Mouse (Mus musculus) brain, embryonic 14.5 days (tissue): ENCODE data around the gene Diaph3.

Source experiments
- CTCF ChIP-seq: fragments of 200-500 bp; IDR thresholded peaks from 2 replicates; pipeline ENCODE4 v1.5.1; 2012; ENCODE audit warnings: inconsistent platforms, mild to moderate bottlenecking, moderate library complexity, borderline replicate concordance; ENCODE audit not compliant: insufficient read depth, insufficient read length; ENCODE audit errors: extremely low read depth
- POLR2A ChIP-seq: fragments of 200-500 bp; IDR thresholded peaks from 2 replicates; pipeline ENCODE4 v1.6.1; 2012; ENCODE audit warnings: mild to moderate bottlenecking, inconsistent platforms, borderline replicate concordance; ENCODE audit not compliant: poor library complexity, insufficient read depth, insufficient read length, severe bottlenecking; ENCODE audit errors: extremely low read depth

DNA sequence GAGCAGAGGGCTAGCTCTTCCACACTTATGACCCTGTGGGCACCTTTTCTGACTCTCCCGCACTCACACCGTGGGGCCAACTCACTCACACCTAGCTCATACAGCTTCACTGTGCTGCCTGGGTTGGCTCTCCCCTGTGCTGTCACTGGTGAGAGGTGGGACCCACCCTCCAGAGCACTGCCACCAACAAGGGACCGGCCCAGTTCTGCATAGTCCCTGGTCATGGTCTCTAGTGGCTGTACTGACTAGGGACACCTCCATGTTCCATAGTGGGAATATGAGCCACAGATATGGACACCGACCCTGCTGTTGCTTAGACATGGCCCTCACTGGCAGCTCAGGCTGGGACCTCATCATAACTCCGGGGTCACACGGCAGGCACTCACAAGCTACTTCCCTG, 30.5 kb upstream of the Diaph3 start:
- TF ChIP-seq POLR2A (no peak), CTCF (no peak)
